Mouse (Mus musculus): ENCODE data around the gene Fcrl5.

GRCm38 (mm10) chr3:87501151-87501550 lies 65.6 kb downstream of the Fcrl5 start:
- TF ChIP-seq CTCF (IDR thresholded peaks at IDR 0.05; ENCODE audit: low read depth, low read length) (no peak), GATA1 (IDR thresholded peaks at IDR 0.05; ENCODE audit: borderline replicate concordance, low read length) (no peak), TAL1 (conservative IDR thresholded peaks at IDR 0.05; ENCODE audit: low read depth, low read length) (no peak)
